Mouse (Mus musculus) lung, embryonic 14.5 days (tissue): Measurements from ENCODE around the gene Sec14l5. TPM values are rescaled to one million over a fixed set of nuclear protein-coding genes. Genes with fewer than 3 reads are reported as not detected.
A peak's percentile ranks its signal among the peaks of the same experiment; 100 is the strongest.

Source experiments
- ATAC-seq: fragments of 200-750 bp; cut with Nextera tagmentation; 2 replicates; pipeline ENCODE4 v1.8.0; 2017; ENCODE audit warnings: mild to moderate bottlenecking, moderate TSS enrichment, moderate library complexity; ENCODE audit not compliant: insufficient read depth
- DNase-seq: peaks from one replicate; pipeline ENCODE4 v3.0.0-alpha.2; 2015
- H3K27ac ChIP-seq: fragments of 300-500 bp; sonication (generic); 2 replicates; pipeline ENCODE4 v1.5.1; 2014; ENCODE audit warnings: low read depth, mild to moderate bottlenecking, moderate library complexity
- H3K27me3 ChIP-seq: fragments of 300-500 bp; sonication (generic); 2 replicates; pipeline ENCODE4 v1.6.1; 2014; ENCODE audit warnings: low read length, control low read depth; ENCODE audit not compliant: insufficient read depth
- H3K36me3 ChIP-seq: fragments of 300-500 bp; sonication (generic); 2 replicates; pipeline ENCODE4 v1.6.1; 2014; ENCODE audit warnings: control low read depth; ENCODE audit not compliant: insufficient read depth
- H3K4me1 ChIP-seq: fragments of 300-500 bp; sonication (generic); 2 replicates; pipeline ENCODE4 v1.6.1; 2014; ENCODE audit warnings: antibody characterized with exemption, control low read depth; ENCODE audit not compliant: insufficient read depth
- H3K4me2 ChIP-seq: fragments of 300-500 bp; sonication (generic); 2 replicates; pipeline ENCODE4 v1.6.1; 2014; ENCODE audit warnings: mild to moderate bottlenecking
- H3K4me3 ChIP-seq: fragments of 300-500 bp; sonication (generic); 2 replicates; pipeline ENCODE4 v1.5.1; 2014; ENCODE audit warnings: low read depth, low read length
- H3K9ac ChIP-seq: fragments of 300-500 bp; sonication (generic); 2 replicates; pipeline ENCODE4 v1.6.1; 2014
- H3K9me3 ChIP-seq: fragments of 300-500 bp; sonication (generic); 2 replicates; pipeline ENCODE4 v1.6.1; 2016; ENCODE audit warnings: low read depth, low read length, control low read depth
- CTCF ChIP-seq: IDR thresholded peaks from 2 replicates; pipeline ENCODE4 v1.5.1; 2016; ENCODE audit warnings: antibody characterized with exemption, low read depth
- WGBS: fragments of 180-500 bp; shearing (Covaris S2); extraction: QIAGEN DNeasy Blood & Tissue Kit; methylation state at CpG from one replicate; pipeline ENCODE4 v1.1.7; 2014; 5-methylcytosine and 5-hydroxymethylcytosine counted together
- polyA plus RNA-seq: library from polyadenylated mRNA; unstranded; fragments of >200 nt; fragmentation: Nextera tagmentation; extraction: Ambion mirVana; gene quantifications from 2 replicates; pipeline ENCODE4 v1.2.1, GENCODE M21; 2014

Sec14l5 gene
- polyA plus RNA-seq, 1 experiment from 2014 or later, result 0.86 TPM

DNA sequence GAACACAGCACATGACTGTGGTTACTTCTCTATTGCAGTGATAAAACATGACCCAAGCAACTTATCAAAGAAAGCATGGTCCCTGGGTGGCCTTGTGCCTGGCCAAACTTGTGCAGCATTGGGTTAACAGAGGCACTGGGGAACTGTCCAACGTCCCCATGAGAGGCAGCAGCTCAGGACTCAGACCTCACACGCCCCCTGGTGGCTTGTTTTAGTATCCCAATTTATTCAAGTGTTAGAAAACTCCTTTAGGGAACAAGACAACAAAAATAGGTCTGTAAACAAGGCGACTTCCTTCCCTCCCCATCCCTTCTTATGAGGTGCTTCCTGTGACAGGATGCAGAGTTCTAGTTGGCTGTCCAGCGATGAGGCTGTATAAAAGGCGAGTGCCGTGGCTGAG, 48.2 kb downstream of the Sec14l5 start:
- H3K27me3 ChIP-seq, result no peaks in the 10 kb centered on the region
- H3K4me3 ChIP-seq, result no peak overlapping the region
- peaks cover 4% of the 10 kb centered on the region; the same call in 1 of the 2 replicates for H3K36me3 ChIP-seq
- TF ChIP-seq CTCF, result peak; percentile 83
- ATAC-seq (no peak), DNase-seq (peak; percentile 83)
- no peaks in the 10 kb centered on the region for H3K9me3 ChIP-seq
- no peak overlapping the region for H3K9ac ChIP-seq
- WGBS, result 24% methylated on average over 6 of the region's 6 CpGs
- no peaks in the 10 kb centered on the region for H3K4me1 ChIP-seq
- no peak overlapping the region for H3K27ac ChIP-seq
- no peak overlapping the region for H3K4me2 ChIP-seq

- peaks cover 4% of the 10 kb centered on the region; the same call in 1 of the 2 replicates for H3K36me3 ChIP-seq
- H3K9me3 ChIP-seq, result no peaks in the 10 kb centered on the region
- no peak overlapping the region for H3K9ac ChIP-seq
- peak overlapping the region; percentile 86 for H3K4me3 ChIP-seq
- 0 out of 2 replicates have a peak, but pooled peaks cover 3% of the 10 kb centered on the region for H3K4me1 ChIP-seq
- TF ChIP-seq CTCF, result peak; percentile 74
- DNase-seq, result peak; percentile 84
- H3K4me2 ChIP-seq, result peak overlapping the region; percentile 98
- 9% methylated on average over 4 of the region's 4 CpGs for WGBS
- no peak overlapping the region for H3K27ac ChIP-seq
- no peak for ATAC-seq
- H3K27me3 ChIP-seq, result no peaks in the 10 kb centered on the region
These were observed 55.8 kb downstream of the Sec14l5 start for GRCm38 (mm10) chr16:5202681-5203080.

DNA sequence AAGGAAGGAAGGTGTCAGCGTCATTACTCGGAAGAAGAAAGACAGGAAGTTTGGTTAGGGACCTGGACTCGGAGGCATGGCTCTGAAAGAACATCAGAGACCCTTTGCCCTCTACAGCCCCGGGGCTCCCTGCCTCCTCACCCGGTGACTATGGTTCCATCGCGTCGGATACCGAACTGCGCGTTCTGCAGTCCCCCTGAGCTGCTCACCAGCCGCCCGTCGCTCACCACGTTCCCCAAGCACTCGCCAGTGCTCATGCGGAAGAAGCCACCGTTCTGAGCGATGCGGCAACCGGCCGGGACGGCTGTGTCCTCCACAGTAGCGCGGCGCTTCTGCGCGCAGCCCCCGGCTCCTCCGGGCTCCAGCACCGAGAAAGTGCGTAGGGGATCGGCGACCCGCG, 56.3 kb downstream of the Sec14l5 start:
- Histone ChIP-seq H3K9me3 (no peaks in the 10 kb centered on the region), H3K4me2 (peak overlapping the region; percentile 98), H3K27ac (no peak overlapping the region), H3K27me3 (no peaks in the 10 kb centered on the region), H3K9ac (peak overlapping the region; percentile 62), H3K4me3 (peak overlapping the region; percentile 86), H3K4me1 (0 out of 2 replicates have a peak, but pooled peaks cover 3% of the 10 kb centered on the region), H3K36me3 (peaks cover 4% of the 10 kb centered on the region; the same call in 1 of the 2 replicates)
- no peak for TF ChIP-seq CTCF
- ATAC-seq (peak; percentile 53), DNase-seq (peak; percentile 7)
- WGBS, result 1% methylated on average over 36 of the region's 36 CpGs

DNA sequence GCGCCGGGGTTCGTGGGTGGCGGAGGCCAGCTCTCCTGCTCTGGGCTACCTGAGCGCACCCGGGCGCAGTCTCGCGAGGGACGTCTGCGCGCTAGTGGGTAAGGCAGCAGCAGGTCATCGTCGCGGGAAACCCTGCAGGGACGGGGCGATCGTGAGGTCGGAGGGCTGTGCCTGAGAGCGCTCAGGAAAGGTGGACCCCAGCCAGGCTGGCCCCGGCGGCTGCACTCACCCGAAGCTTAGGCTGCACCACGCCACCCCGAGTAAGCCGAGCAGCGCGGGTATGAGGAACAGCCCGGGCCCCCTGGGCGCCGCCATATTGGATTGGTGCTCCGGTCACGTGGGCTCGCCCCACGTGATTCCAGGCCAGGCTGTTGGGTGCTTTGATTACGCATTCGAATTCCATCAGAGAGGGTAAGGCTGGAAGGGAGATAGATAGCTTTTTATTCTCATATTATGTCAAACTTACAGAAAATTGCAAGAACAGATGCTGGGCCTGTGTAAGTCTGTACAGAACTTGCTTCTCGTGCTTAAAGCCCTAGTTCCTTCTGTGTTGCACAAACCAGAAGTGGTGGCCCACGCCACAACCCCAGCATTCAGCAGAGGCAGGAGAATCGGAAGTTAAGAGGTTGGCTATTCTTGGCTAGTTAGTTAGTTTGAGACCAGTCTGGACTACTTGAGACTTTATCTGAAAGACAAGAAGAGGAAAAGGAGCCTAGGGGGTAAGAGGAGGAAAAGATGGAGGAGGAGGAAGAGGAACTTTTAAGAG, 56.9 kb downstream of the Sec14l5 start, which contains the start of gene Nagpa:
Gene Nagpa, minus strand, starts transcription at position 345 of the 766 bp plus-strand sequence.
- H3K27ac ChIP-seq, result no peak within 1 kb of the TSS; the same call in 1 of the 2 replicates
- ATAC-seq, result peak; percentile 90
- no peaks in the 10 kb centered on the region for H3K9me3 ChIP-seq
- peak; percentile 95 for DNase-seq
- no peak for TF ChIP-seq CTCF
- H3K4me2 ChIP-seq, result peak within 1 kb of the TSS; percentile 98
- H3K9ac ChIP-seq, result peak within 1 kb of the TSS; percentile 62
- no peaks in the 10 kb centered on the region for H3K27me3 ChIP-seq
- H3K4me3 ChIP-seq, result peak within 1 kb of the TSS; percentile 86
- H3K4me1 ChIP-seq, result 0 out of 2 replicates have a peak, but pooled peaks cover 3% of the 10 kb centered on the region
- 4% methylated on average over 40 of the region's 40 CpGs for WGBS
- peaks cover 4% of the 10 kb centered on the region; the same call in 1 of the 2 replicates for H3K36me3 ChIP-seq

DNA sequence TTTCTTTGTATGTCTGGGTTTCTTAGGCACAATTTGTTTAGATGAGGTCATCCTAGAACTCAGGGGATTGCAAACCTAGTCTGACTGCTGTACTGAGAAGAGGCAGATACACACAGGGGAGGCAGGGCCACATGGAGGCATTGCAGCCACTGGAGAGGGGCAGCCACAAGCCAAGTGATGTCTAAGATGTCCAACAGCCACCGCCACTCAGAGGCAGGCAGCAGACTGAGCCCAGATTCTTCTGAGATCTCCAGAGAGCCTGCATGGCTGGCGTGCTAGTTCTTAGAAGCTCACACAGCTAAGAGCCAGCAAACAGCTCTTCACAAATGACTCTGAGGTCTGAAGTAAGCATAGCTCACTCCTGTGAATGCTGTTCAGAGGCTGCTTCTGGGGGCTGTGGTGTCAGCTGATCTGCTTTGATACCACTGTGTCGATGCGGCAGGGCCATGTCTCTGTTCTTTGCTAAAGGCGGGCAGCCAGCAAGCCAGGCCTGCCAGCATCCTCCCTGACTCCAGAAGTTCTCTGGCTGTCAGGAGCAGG, 58.6 kb downstream of the Sec14l5 start:
- no peaks in the 10 kb centered on the region for H3K27me3 ChIP-seq
- ATAC-seq, result no peak
- no peaks in the 10 kb centered on the region for H3K36me3 ChIP-seq
- TF ChIP-seq CTCF, result no peak
- no peak overlapping the region for H3K4me3 ChIP-seq
- 0 out of 2 replicates have a peak, but pooled peaks cover 3% of the 10 kb centered on the region for H3K4me1 ChIP-seq
- 79% methylated on average over 5 of the region's 5 CpGs for WGBS
- H3K4me2 ChIP-seq, result no peak overlapping the region
- no peaks in the 10 kb centered on the region for H3K9me3 ChIP-seq
- no peak overlapping the region for H3K27ac ChIP-seq
- no peak for DNase-seq
- H3K9ac ChIP-seq, result no peak overlapping the region

DNA sequence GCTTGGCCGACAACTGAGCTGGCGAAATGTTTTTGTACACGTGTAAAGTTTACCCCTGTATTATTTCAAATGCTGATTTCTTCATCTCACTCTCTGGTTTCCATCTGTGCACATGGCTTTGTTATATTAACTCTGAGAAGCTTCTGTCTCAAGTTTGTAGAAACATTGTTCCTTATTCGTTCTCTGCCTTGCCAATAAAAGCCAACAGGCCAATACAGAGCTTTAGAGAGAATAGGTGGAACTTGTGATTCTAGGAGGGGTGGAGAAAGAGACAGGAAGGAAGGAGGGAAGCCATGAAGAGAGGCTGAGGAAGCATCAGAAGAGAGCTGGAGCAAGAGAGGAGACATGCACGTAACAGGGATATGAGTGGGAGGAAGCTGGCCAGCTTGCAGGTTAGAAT, 59.1 kb downstream of the Sec14l5 start:
- no peak for TF ChIP-seq CTCF
- H3K9me3 ChIP-seq, result no peaks in the 10 kb centered on the region
- H3K4me2 ChIP-seq, result no peak overlapping the region
- no peaks in the 10 kb centered on the region for H3K36me3 ChIP-seq
- no peak overlapping the region for H3K9ac ChIP-seq
- DNase-seq (no peak), ATAC-seq (no peak)
- H3K27me3 ChIP-seq, result no peaks in the 10 kb centered on the region
- H3K27ac ChIP-seq, result no peak overlapping the region
- WGBS, result 71% methylated on average over 5 of the region's 5 CpGs
- H3K4me1 ChIP-seq, result 0 out of 2 replicates have a peak, but pooled peaks cover 3% of the 10 kb centered on the region
- H3K4me3 ChIP-seq, result no peak overlapping the region

DNA sequence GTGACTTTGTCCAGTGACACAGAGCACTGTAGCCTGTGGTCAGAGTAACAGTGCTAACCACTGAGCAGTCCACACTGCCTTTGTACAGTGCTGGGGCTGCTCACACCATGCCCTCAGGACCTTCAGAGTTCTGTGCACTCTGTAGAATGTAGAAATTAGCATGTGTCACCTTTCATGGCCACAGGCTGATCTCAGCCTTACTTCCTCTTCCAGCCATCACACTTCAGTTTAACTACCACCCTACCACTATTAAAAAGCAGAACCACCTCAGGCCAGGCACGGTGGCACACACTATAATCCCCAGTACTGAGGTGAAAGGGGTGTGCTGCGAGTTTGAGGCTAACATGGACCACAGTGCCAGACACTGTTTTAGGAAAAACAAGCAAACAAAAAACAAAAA, 63.5 kb downstream of the Sec14l5 start:
- no peak overlapping the region for H3K27ac ChIP-seq
- no peak overlapping the region for H3K4me2 ChIP-seq
- no peak for TF ChIP-seq CTCF
- no peak for ATAC-seq
- no peak overlapping the region for H3K4me3 ChIP-seq
- H3K4me1 ChIP-seq, result no peaks in the 10 kb centered on the region
- no peaks in the 10 kb centered on the region for H3K9me3 ChIP-seq
- no peaks in the 10 kb centered on the region for H3K27me3 ChIP-seq
- H3K9ac ChIP-seq, result no peak overlapping the region
- no peaks in the 10 kb centered on the region for H3K36me3 ChIP-seq
- no peak for DNase-seq
- WGBS, result 63% methylated on average over 2 of the region's 2 CpGs
